Mouse (Mus musculus) midbrain, postnatal 0 days (tissue): ENCODE results near the gene Sh3pxd2b. TPM values are rescaled to one million over a fixed set of nuclear protein-coding genes. Genes with fewer than 3 reads are reported as not detected.

ENCODE experiments used
- ATAC-seq: fragments of 200-750 bp; cut with Nextera tagmentation; 2 replicates; pipeline ENCODE4 v1.8.0; 2017; ENCODE audit warnings: moderate number of reproducible peaks, mild to moderate bottlenecking, moderate TSS enrichment, moderate library complexity; ENCODE audit not compliant: low FRiP score
- DNase-seq: peaks from one replicate; pipeline ENCODE4 v3.0.0-alpha.2; 2015; ENCODE audit warnings: low spot score
- H3K27ac ChIP-seq: fragments of 300-500 bp; sonication (generic); 2 replicates; pipeline ENCODE4 v1.5.1; 2014; ENCODE audit warnings: low read depth, mild to moderate bottlenecking, low read length, mixed read lengths
- H3K27me3 ChIP-seq: fragments of 300-500 bp; sonication (generic); 2 replicates; pipeline ENCODE4 v1.6.1; 2014; ENCODE audit warnings: low read length, control low read depth, mixed read lengths; ENCODE audit not compliant: insufficient read depth
- H3K36me3 ChIP-seq: fragments of 300-500 bp; sonication (generic); 2 replicates; pipeline ENCODE4 v1.6.1; 2014; ENCODE audit warnings: low read length, control low read depth, mixed read lengths; ENCODE audit not compliant: insufficient read depth
- H3K4me1 ChIP-seq: fragments of 300-500 bp; sonication (generic); 2 replicates; pipeline ENCODE4 v1.6.1; 2014; ENCODE audit warnings: mild to moderate bottlenecking, control low read depth, antibody characterized with exemption, low read length, mixed read lengths; ENCODE audit not compliant: insufficient read depth
- H3K4me2 ChIP-seq: fragments of 300-500 bp; sonication (generic); 2 replicates; pipeline ENCODE4 v1.6.1; 2014; ENCODE audit warnings: low read depth, mild to moderate bottlenecking, low read length, mixed read lengths; ENCODE audit not compliant: poor library complexity, severe bottlenecking
- H3K4me3 ChIP-seq: fragments of 300-500 bp; sonication (generic); 2 replicates; pipeline ENCODE4 v1.5.1; 2014; ENCODE audit warnings: low read depth, mild to moderate bottlenecking, low read length, moderate library complexity
- H3K9ac ChIP-seq: fragments of 300-500 bp; sonication (generic); replicated peaks from 2 replicates; pipeline ENCODE4 v1.6.1; 2014; ENCODE audit warnings: mild to moderate bottlenecking, low read length, moderate library complexity, mixed read lengths; ENCODE audit not compliant: poor library complexity, severe bottlenecking
- H3K9me3 ChIP-seq: fragments of 300-500 bp; sonication (generic); 2 replicates; pipeline ENCODE4 v1.6.1; 2016; ENCODE audit warnings: low read length, control low read depth
- CTCF ChIP-seq: IDR thresholded peaks from 2 replicates; pipeline ENCODE4 v1.5.1; 2016; ENCODE audit warnings: antibody characterized with exemption, mild to moderate bottlenecking
- WGBS: fragments of 180-500 bp; shearing (Covaris S2); extraction: QIAGEN DNeasy Blood & Tissue Kit; methylation state at CpG from one replicate; pipeline ENCODE4 v1.1.7; 2014; 5-methylcytosine and 5-hydroxymethylcytosine counted together
- polyA plus RNA-seq: library from polyadenylated mRNA; unstranded; fragments of >200 nt; fragmentation: Nextera tagmentation; extraction: Ambion mirVana; gene quantifications from 2 replicates; pipeline ENCODE4 v1.2.1, GENCODE M21; 2015
- total RNA-seq: library from RNA; depleted of rRNA; stranded (reverse); fragments of >200 nt; gene quantifications from 2 replicates; pipeline ENCODE4 v1.2.3, GENCODE M21; 2014

Gene Sh3pxd2b
- total and polyA plus RNA-seq, 2 experiments from 2014 or later: 8.7 to 47.5 TPM

- WGBS: 83% methylated on average over 1 of the region's 1 CpGs
Measured at GRCm38 (mm10) chr11:32355377-32355776, 7.8 kb downstream of the Sh3pxd2b start.

GRCm38 (mm10) chr11:32357686-32358085 lies 10.1 kb downstream of the Sh3pxd2b start:
- Histone ChIP-seq H3K4me3 (no peak overlapping the region), H3K9me3 (no peaks in the 10 kb centered on the region), H3K27ac (no peak overlapping the region), H3K36me3 (no peaks in the 10 kb centered on the region; the same call in 1 of the 2 replicates), H3K27me3 (no peaks in the 10 kb centered on the region), H3K4me1 (no peaks in the 10 kb centered on the region), H3K9ac (no peak overlapping the region), H3K4me2 (no peak overlapping the region)
- TF ChIP-seq CTCF: no peak; the same call in 1 of the 2 replicates
- ATAC-seq (no peak), DNase-seq (no peak)
- 47% methylated on average over 9 of the region's 9 CpGs for WGBS

More at GRCm38 (mm10) chr11:32355377-32355776, 7.8 kb downstream of the Sh3pxd2b start:
- Histone ChIP-seq H3K4me1 (no peaks in the 10 kb centered on the region), H3K27me3 (no peaks in the 10 kb centered on the region), H3K4me3 (no peak overlapping the region), H3K27ac (no peak overlapping the region), H3K9me3 (no peaks in the 10 kb centered on the region), H3K36me3 (0 out of 2 replicates have a peak, but pooled peaks cover 3% of the 10 kb centered on the region), H3K9ac (no peak overlapping the region), H3K4me2 (no peak overlapping the region)
- TF ChIP-seq CTCF: no peak
- DNase-seq (no peak), ATAC-seq (no peak)

DNA sequence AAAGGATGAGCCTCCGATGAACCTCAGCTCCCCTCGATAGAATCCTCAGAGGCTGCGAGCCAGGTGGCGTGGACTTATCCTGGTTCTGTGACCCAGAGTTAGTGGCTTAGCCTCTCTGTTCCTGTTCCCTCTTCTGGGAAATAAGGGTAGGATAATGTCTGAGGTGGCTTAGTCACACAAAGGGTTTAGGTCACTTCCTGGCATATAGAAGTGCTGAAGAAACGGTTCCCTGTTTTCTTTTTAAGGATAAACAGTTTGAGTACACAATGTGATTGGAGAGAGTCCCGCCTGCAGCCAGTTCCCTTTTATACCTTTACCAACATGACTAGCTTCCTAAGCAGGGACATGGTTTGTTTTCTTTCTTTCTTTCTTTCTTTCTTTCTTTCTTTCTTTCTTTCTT lies 10.8 kb downstream of the Sh3pxd2b start:
- Histone ChIP-seq H3K4me3 (no peak overlapping the region), H3K9ac (no peak overlapping the region), H3K4me2 (no peak overlapping the region), H3K36me3 (no peaks in the 10 kb centered on the region; the same call in 1 of the 2 replicates), H3K27ac (no peak overlapping the region), H3K9me3 (no peaks in the 10 kb centered on the region), H3K4me1 (no peaks in the 10 kb centered on the region), H3K27me3 (no peaks in the 10 kb centered on the region)
- no peak for TF ChIP-seq CTCF
- DNase-seq: no peak
- ATAC-seq: no peak
- 68% methylated on average over 6 of the region's 6 CpGs for whole genome bisulfite sequencing

- H3K27ac ChIP-seq: no peak overlapping the region
- H3K4me1 ChIP-seq: no peaks in the 10 kb centered on the region
- no peak overlapping the region for H3K9ac ChIP-seq
- DNase-seq (no peak), ATAC-seq (no peak)
- no peak overlapping the region for H3K4me2 ChIP-seq
- no peak for TF ChIP-seq CTCF
- H3K9me3 ChIP-seq: no peaks in the 10 kb centered on the region
- H3K27me3 ChIP-seq: no peaks in the 10 kb centered on the region
- H3K4me3 ChIP-seq: no peak overlapping the region
- 78% methylated on average over 4 of the region's 4 CpGs for WGBS
- no peaks in the 10 kb centered on the region; the same call in 1 of the 2 replicates for H3K36me3 ChIP-seq
Measured at GRCm38 (mm10) chr11:32359566-32359965, 11.9 kb downstream of the Sh3pxd2b start.

GRCm38 (mm10) chr11:32361774-32362173 lies 14.2 kb downstream of the Sh3pxd2b start:
- H3K9me3 ChIP-seq: no peaks in the 10 kb centered on the region
- no peaks in the 10 kb centered on the region for H3K27me3 ChIP-seq
- no peak overlapping the region for H3K9ac ChIP-seq
- no peak overlapping the region for H3K4me2 ChIP-seq
- H3K36me3 ChIP-seq: peaks cover 3% of the 10 kb centered on the region
- no peak for TF ChIP-seq CTCF
- H3K4me1 ChIP-seq: no peaks in the 10 kb centered on the region
- no peak overlapping the region for H3K27ac ChIP-seq
- no peak for DNase-seq
- H3K4me3 ChIP-seq: no peak overlapping the region
- 94% methylated on average over 9 of the region's 9 CpGs for WGBS
- no peak for ATAC-seq

- H3K9me3 ChIP-seq: no peaks in the 10 kb centered on the region
- H3K4me1 ChIP-seq: no peaks in the 10 kb centered on the region
- H3K36me3 ChIP-seq: peaks cover 3% of the 10 kb centered on the region
- peak; percentile 13; the same call in 1 of the 2 replicates for ATAC-seq
- H3K9ac ChIP-seq: no peak overlapping the region
- H3K27ac ChIP-seq: peak overlapping the region; percentile 44; the same call in 1 of the 2 replicates
- H3K27me3 ChIP-seq: no peaks in the 10 kb centered on the region
- no peak overlapping the region for H3K4me2 ChIP-seq
- 64% methylated on average over 3 of the region's 3 CpGs for WGBS
- no peak overlapping the region for H3K4me3 ChIP-seq
- no peak for TF ChIP-seq CTCF
- no peak for DNase-seq
Measured at GRCm38 (mm10) chr11:32363188-32363587, 15.6 kb downstream of the Sh3pxd2b start.
